Mouse (Mus musculus) ZHBTc4 (cell line): Measurements from ENCODE around the gene Them7.

Experiments
- DNase-seq: peaks from one replicate; pipeline ENCODE4 v3.0.0-alpha.2; 2011; ENCODE audit warnings: low read depth, low spot score

Them7 gene

DNA sequence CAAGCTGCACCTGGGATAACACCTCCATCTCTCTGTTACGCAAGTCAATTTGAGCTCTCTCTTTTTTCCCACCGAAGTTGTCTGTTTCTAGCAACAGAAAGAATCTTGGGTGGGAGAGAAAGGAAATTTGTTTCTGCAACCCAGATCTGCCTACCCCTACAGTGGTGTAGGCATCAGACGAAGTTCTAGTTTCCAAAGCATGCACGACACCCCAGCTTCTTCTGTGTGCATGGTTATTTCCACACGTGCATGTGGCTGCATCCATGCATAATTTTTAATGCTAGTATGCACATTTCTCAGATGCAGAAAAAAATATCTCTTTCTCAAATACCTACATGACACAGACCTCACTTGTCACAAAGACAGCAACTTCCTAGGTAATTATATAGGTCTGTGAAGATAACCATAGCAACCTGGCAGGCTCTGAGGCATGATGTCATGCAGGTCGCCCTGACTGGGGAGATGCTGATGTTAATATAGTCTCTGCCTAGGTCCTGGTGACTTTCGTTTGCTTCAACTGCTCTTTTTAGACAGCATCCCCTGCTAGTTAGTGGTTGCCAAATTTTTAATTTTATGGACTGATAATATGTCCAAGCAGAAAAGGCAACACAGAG is 192.0 kb downstream of the Them7 start:
- no peak for DNase-seq

GRCm38 (mm10) chr2:105416660-105417348 is 192.7 kb downstream of the Them7 start:
- no peak for DNase-seq

DNA sequence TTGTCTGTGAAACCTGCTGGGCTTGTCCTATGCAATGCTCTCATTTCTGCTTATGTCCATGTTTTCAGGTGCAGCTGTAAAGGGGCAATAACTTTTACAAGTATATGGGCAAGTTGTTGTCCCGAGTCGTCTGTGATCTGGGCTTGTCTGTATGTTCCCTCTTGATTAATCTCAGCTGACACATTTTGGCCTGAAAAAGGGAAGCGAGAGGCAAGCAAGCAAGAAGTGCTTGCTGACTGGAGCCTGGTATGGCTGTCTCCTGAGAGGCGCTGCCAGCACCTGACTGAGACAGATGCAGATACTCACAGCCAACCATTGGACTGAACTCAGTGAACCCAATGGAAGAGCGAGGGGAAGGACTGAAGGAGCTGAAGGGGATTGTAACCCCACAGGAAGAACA is 193.5 kb downstream of the Them7 start:
- DNase-seq = no peak

GRCm38 (mm10) chr2:105418629-105419227 is 194.6 kb downstream of the Them7 start:
- no peak for DNase-seq

GRCm38 (mm10) chr2:105427447-105427846 is 203.3 kb downstream of the Them7 start:
- no peak for DNase-seq

GRCm38 (mm10) chr2:105428029-105428428 is 203.9 kb downstream of the Them7 start:
- DNase-seq = peak; percentile 82

- no peak for DNase-seq
Measured at GRCm38 (mm10) chr2:105428467-105428866, 204.3 kb downstream of the Them7 start.
